Mouse (Mus musculus): ENCODE results near the gene Nudt6. TPM values are rescaled to one million over a fixed set of nuclear protein-coding genes. Genes with fewer than 3 reads are reported as not detected.

Nudt6 gene
- polyA plus RNA-seq, 1 experiment from 2014 or later, result 18.2 TPM

DNA sequence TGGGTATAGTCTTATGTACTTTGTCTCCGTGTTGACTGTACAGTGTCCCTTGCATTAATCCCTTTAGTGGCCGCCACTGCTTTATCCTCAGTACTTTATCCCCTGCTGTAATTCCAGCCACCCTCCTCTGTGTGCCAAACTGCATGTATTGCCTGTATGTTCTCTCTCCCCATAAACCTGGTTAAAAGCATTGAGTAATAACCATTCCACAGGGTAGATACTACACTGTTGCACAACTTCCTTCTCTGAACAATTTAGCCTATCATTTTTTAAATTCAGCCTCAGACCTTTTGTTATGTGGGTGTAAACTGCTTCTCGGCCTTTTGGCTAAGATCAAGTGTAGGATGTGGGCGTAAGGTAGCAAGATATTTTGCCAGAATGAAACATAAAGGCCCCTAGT is 54.9 kb downstream of the Nudt6 start:
- 86% methylated on average over 4 of the region's 4 CpGs for WGBS
- no peak for DNase-seq (ENCODE audit: low spot score)
- H3K27ac ChIP-seq, result no peak overlapping the region

DNA sequence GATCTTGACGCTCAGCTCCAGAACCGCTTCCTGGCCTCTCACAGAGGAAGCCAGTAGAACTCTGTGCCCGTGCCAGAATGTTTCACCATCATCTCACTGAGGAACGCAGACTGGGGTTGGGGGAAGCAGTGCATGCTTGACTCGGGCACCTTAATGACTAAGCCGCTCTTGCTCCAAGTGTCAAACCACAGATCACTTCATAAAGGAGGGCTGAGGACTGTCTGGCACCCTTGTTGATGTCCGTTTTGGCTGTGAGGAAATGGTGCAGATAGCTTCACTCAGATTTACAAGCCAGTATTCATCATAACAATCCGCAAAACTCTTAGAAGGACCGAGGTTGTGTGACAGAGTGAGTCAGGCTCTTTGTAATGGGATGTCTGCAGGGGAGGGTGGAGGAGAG is 59.3 kb downstream of the Nudt6 start:
- Histone ChIP-seq H3K4me1 (replicated peaks; ENCODE audit: insufficient read depth, low read length) (no peaks in the 10 kb centered on the region), H3K9ac (ENCODE audit: low read depth, low read length) (no peak overlapping the region), H3K9me3 (replicated peaks; ENCODE audit: low read length) (no peaks in the 10 kb centered on the region), H3K27me3 (ENCODE audit: insufficient read depth, low read length) (no peaks in the 10 kb centered on the region), H3K27ac (no peak overlapping the region), H3K36me3 (ENCODE audit: insufficient read depth, low read length) (no peaks in the 10 kb centered on the region), H3K4me3 (replicated peaks; ENCODE audit: low read depth, low read length) (no peak overlapping the region), H3K4me2 (ENCODE audit: low read length) (no peak overlapping the region)
- DNase-seq (ENCODE audit: low spot score) (no peak), ATAC-seq (replicated peaks; ENCODE audit: low FRiP score, low read depth) (no peak)
- 62% methylated on average over 9 of the region's 9 CpGs for WGBS
- no peak for TF ChIP-seq CTCF (IDR thresholded peaks at IDR 0.05; ENCODE audit: low read depth)

More for the DNA sequence above, 54.9 kb downstream of the Nudt6 start:
- Histone ChIP-seq H3K9me3 (replicated peaks; ENCODE audit: low read length) (no peaks in the 10 kb centered on the region), H3K9ac (ENCODE audit: low read depth, low read length) (no peak overlapping the region), H3K36me3 (ENCODE audit: insufficient read depth, low read length) (no peaks in the 10 kb centered on the region), H3K27me3 (ENCODE audit: insufficient read depth, low read length) (no peaks in the 10 kb centered on the region), H3K4me1 (replicated peaks; ENCODE audit: insufficient read depth, low read length) (no peaks in the 10 kb centered on the region), H3K4me2 (ENCODE audit: low read length) (no peak overlapping the region), H3K4me3 (replicated peaks; ENCODE audit: low read depth, low read length) (no peak overlapping the region)
- TF ChIP-seq CTCF (IDR thresholded peaks at IDR 0.05; ENCODE audit: low read depth), result no peak
- no peak for ATAC-seq (replicated peaks; ENCODE audit: low FRiP score, low read depth)

Other genes with a start within 250 kb of the Nudt6 start
- gene Il21, start 187.6 kb downstream of the Nudt6 start, polyA plus RNA-seq (2015; fragmentation: Nextera tagmentation; extraction: Ambion mirVana), result not detected in 2 replicates
- 7.7 and 8.0 TPM in 2 replicates for gene Bbs12, start 107.7 kb downstream of the Nudt6 start, polyA plus RNA-seq (2015; fragmentation: Nextera tagmentation; extraction: Ambion mirVana)
- gene Cetn4, start 107.5 kb downstream of the Nudt6 start, polyA plus RNA-seq (2015; fragmentation: Nextera tagmentation; extraction: Ambion mirVana), result 3.7 and 4.1 TPM in 2 replicates
- gene Fgf2, start 71.9 kb downstream of the Nudt6 start, polyA plus RNA-seq (2015; fragmentation: Nextera tagmentation; extraction: Ambion mirVana), result 1.3 and 1.6 TPM in 2 replicates
- 39.5 and 44.8 TPM in 2 replicates for gene Spata5, start 315 bp downstream of the Nudt6 start, polyA plus RNA-seq (2015; fragmentation: Nextera tagmentation; extraction: Ambion mirVana)
- 31.8 and 39.6 TPM in 2 replicates for gene Spry1, start 219.7 kb upstream of the Nudt6 start, polyA plus RNA-seq (2015; fragmentation: Nextera tagmentation; extraction: Ambion mirVana)